Mouse (Mus musculus) heart, postnatal 36 days (tissue): ENCODE measurements around the gene Usp54. TPM values are rescaled to one million over a fixed set of nuclear protein-coding genes. Genes with fewer than 3 reads are reported as not detected.
"Not testable (repeated sequence)": the region's sequence is repeated elsewhere in the genome, so short reads cannot be mapped to it uniquely, and the experiment has no call there.

Experiments used
- DNase-seq, 2 experiments: peaks; one replicate each; pipeline ENCODE4 v3.0.0; 2021 to 2022
- intact Hi-C: fragments of 180-260 bp; cut with DNase I; formaldehyde crosslinking; loops from one replicate; pipeline ENCODE4 v1.15.1; 2025
- total RNA-seq, 2 experiments: library from RNA; stranded (reverse); gene quantifications; 2 replicates each; pipeline ENCODE4 v1.2.3; 2021

Gene Usp54
- total RNA-seq, 2 experiments from 2014 or later = 20.9 to 21.1 TPM

- intact Hi-C loops = no loop called here
Observed at GRCm38 (mm10) chr14:20616421-20616820, 24.4 kb downstream of the Usp54 start.

GRCm38 (mm10) chr14:20615075-20615474 is 25.8 kb downstream of the Usp54 start:
- intact Hi-C loops = no loop called here
- DNase-seq = no peak

More at GRCm38 (mm10) chr14:20616421-20616820, 24.4 kb downstream of the Usp54 start:
- no peak for DNase-seq

- intact Hi-C loops = no loop called here
- no peak for DNase-seq
Observed at GRCm38 (mm10) chr14:20612820-20613219, 28.0 kb downstream of the Usp54 start.

GRCm38 (mm10) chr14:20610146-20610545 is 30.7 kb downstream of the Usp54 start:
- peak; percentile 39 to 62 for DNase-seq
- intact Hi-C loops = no loop called here

- no peak for DNase-seq
- intact Hi-C loops = no loop called here
Observed at GRCm38 (mm10) chr14:20609519-20609918, 31.3 kb downstream of the Usp54 start.

- DNase-seq = peak; percentile 34 to 59
- intact Hi-C loops = no loop called here
Observed at GRCm38 (mm10) chr14:20607396-20608126, 33.3 kb downstream of the Usp54 start.

GRCm38 (mm10) chr14:20601287-20601686 is 39.6 kb downstream of the Usp54 start:
- intact Hi-C loops = no loop called here
- no peak for DNase-seq

GRCm38 (mm10) chr14:20600203-20600602 is 40.7 kb downstream of the Usp54 start:
- intact Hi-C loops = no loop called here
- DNase-seq = no peak

- no peak for DNase-seq
- intact Hi-C loops = no loop called here
Observed at GRCm38 (mm10) chr14:20599542-20599941, 41.3 kb downstream of the Usp54 start.

- intact Hi-C loops = no loop called here
- DNase-seq = no peak
Observed at GRCm38 (mm10) chr14:20595781-20596180, 45.1 kb downstream of the Usp54 start.

GRCm38 (mm10) chr14:20587458-20587857 is 53.4 kb downstream of the Usp54 start:
- intact Hi-C loops = no loop called here
- no peak for DNase-seq

GRCm38 (mm10) chr14:20578822-20579407 is 61.9 kb downstream of the Usp54 start:
- intact Hi-C loops = no loop called here
- no peak for DNase-seq

- peak; percentile 77 to 79 for DNase-seq
- intact Hi-C loops = loop anchor here (1.0 kb wide), 1 partner anchor 82 kb away; no protein-coding TSS in a partner anchor
Observed at GRCm38 (mm10) chr14:20576179-20576578, 64.7 kb downstream of the Usp54 start.

- DNase-seq, intact Hi-C loops: not testable (repeated sequence)
Observed at GRCm38 (mm10) chr14:20573196-20573595, 67.7 kb downstream of the Usp54 start.

GRCm38 (mm10) chr14:20565256-20566021 is 75.4 kb downstream of the Usp54 start:
- intact Hi-C loops = no loop called here
- DNase-seq = no peak

GRCm38 (mm10) chr14:20564692-20565091 is 76.2 kb downstream of the Usp54 start:
- intact Hi-C loops = no loop called here

GRCm38 (mm10) chr14:20561897-20562296 is 79.0 kb downstream of the Usp54 start:
- intact Hi-C loops = no loop called here
- DNase-seq = no peak

More at GRCm38 (mm10) chr14:20564692-20565091, 76.2 kb downstream of the Usp54 start:
- DNase-seq = no peak

GRCm38 (mm10) chr14:20550136-20550535 is 90.7 kb downstream of the Usp54 start:
- DNase-seq = no peak
- intact Hi-C loops = no loop called here

GRCm38 (mm10) chr14:20546415-20546814 is 94.4 kb downstream of the Usp54 start, which contains the start of gene Ppp3cb:
Gene Ppp3cb, minus strand, starts transcription at chr14:20546573.
- DNase-seq = peak in 1 of 2 experiments; percentile 69
- intact Hi-C loops = loop anchor here (2.0 kb wide), 1 partner anchor 68 kb away; no protein-coding TSS in a partner anchor

GRCm38 (mm10) chr14:20545529-20546331 is 95.1 kb downstream of the Usp54 start:
- intact Hi-C loops = loop anchor here (2.0 kb wide), 1 partner anchor 67 kb away; no protein-coding TSS in a partner anchor
- DNase-seq = peak; percentile 86 to 93
